Mouse (Mus musculus) ES-Bruce4 (cell line): ENCODE data around the gene Tmem216.

Experiments used
- CTCF ChIP-seq: IDR thresholded peaks from one replicate; pipeline ENCODE4 v1.8.1; 2011; ENCODE audit warnings: low read depth, low read length
- POLR2A ChIP-seq: IDR thresholded peaks from one replicate; pipeline ENCODE4 v1.8.1; 2011; ENCODE audit warnings: low read length; ENCODE audit not compliant: insufficient read depth

DNA sequence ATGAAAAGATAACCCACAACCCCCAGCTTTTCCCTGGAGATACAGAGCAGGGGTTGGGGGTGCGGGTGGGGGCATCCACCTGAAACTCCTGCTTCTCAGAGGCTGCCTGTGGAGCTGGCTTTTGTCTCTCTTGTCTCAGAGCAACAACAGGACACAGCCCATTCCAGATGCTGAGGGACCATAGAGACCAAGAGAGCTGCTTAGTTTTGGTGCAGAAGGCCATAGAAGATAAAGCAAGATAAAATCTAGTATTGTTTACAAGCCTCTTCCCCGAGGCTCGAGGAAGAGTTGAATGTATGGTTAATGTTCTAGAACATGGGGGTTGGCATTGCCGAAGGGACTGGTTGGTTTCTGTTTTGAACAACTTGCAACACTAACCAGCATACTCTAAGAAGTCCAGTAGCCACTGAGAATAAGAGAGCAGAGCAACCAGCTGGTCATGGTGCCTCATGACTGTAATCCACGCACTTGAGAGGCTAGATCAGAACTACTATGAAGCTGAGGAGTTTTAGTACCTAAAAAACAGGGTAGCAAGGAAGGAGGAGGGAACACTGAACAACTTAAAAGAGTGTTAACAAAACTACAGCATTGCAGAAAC lies 32.5 kb downstream of the Tmem216 start:
- TF ChIP-seq POLR2A (no peak), CTCF (no peak)
